Mouse (Mus musculus): ENCODE measurements at regions not wholly inside any gene's neighbourhood (a gene's known extent, or its start where the extent isn't known, plus 50 kb on each side); places are given as distances from the start of the nearest gene placed in this dataset.

DNA sequence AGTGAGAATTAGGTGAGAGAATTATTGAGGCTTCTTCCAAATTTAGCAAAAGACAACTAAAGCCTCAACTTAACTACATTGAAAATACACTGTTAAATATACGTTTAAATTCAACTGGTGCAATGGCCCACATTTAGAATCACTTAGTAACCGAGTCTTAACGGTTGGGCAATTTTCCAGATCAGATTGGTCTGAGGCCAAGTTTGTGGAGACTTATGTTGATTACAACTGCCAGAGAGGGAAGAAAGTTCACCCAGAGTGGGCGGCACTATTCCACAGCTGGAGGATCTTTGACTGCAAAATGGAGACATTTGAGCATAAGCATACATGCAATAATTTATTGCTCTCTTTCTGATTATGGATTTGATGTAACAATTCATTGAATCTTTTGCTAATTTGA lies 146.5 kb upstream of the Tprg start:
- TF ChIP-seq CTCF (IDR thresholded peaks at IDR 0.05; ENCODE audit: low read depth), result no peak
- TF ChIP-seq EP300 (IDR thresholded peaks at IDR 0.05; ENCODE audit: low read depth), result no peak
- Histone ChIP-seq H3K27ac (ENCODE audit: low read depth) (no peak overlapping the region), H3K9me3 (ENCODE audit: low read length) (no peaks in the 10 kb centered on the region), H3K27me3 (ENCODE audit: insufficient read depth, low read length) (no peaks in the 10 kb centered on the region), H3K4me3 (ENCODE audit: low read depth, low read length) (no peak overlapping the region), H3K36me3 (replicated peaks; ENCODE audit: insufficient read depth, low read length) (no peaks in the 10 kb centered on the region), H3K9ac (replicated peaks) (no peak overlapping the region), H3K4me2 (ENCODE audit: low read depth, low read length) (no peak overlapping the region), H3K4me1 (ENCODE audit: insufficient read depth) (no peaks in the 10 kb centered on the region)
- DNase-seq, result peak; percentile 27
- 40% methylated on average over 4 of the region's 4 CpGs for WGBS (ENCODE audit: insufficient replicate concordance)
- no peak for ATAC-seq

DNA sequence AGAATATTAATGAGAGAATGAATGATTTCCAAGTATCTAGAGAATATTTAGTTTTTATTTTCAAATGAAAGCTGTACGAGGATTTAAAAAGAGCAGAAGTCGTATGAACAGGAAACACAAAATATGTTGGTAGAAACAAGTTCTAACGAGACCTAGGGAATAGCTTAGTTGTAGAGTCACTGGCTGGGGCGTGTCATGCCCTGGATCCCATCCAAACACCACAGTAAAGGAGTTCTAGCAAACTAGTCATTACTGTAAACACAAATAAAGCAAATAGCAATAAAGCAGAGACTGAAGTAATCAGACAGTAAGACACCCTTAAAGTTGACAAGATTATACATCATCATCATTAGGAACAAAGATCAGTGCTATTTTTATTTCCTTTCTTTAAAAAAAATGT lies 139.1 kb upstream of the Tprg start:
- no peak overlapping the region for H3K4me3 ChIP-seq (ENCODE audit: low read depth, low read length)
- H3K9ac ChIP-seq (replicated peaks), result no peak overlapping the region
- TF ChIP-seq EP300 (IDR thresholded peaks at IDR 0.05; ENCODE audit: low read depth) (no peak), CTCF (IDR thresholded peaks at IDR 0.05; ENCODE audit: low read depth) (no peak)
- H3K36me3 ChIP-seq (replicated peaks; ENCODE audit: insufficient read depth, low read length), result no peaks in the 10 kb centered on the region
- no peak for DNase-seq
- no peaks in the 10 kb centered on the region for H3K4me1 ChIP-seq (ENCODE audit: insufficient read depth)
- no peaks in the 10 kb centered on the region for H3K9me3 ChIP-seq (ENCODE audit: low read length)
- no peak overlapping the region for H3K27ac ChIP-seq (ENCODE audit: low read depth)
- no peaks in the 10 kb centered on the region for H3K27me3 ChIP-seq (ENCODE audit: insufficient read depth, low read length)
- H3K4me2 ChIP-seq (ENCODE audit: low read depth, low read length), result no peak overlapping the region
- WGBS (ENCODE audit: insufficient replicate concordance), result 69% methylated on average over 4 of the region's 4 CpGs
- no peak for ATAC-seq

DNA sequence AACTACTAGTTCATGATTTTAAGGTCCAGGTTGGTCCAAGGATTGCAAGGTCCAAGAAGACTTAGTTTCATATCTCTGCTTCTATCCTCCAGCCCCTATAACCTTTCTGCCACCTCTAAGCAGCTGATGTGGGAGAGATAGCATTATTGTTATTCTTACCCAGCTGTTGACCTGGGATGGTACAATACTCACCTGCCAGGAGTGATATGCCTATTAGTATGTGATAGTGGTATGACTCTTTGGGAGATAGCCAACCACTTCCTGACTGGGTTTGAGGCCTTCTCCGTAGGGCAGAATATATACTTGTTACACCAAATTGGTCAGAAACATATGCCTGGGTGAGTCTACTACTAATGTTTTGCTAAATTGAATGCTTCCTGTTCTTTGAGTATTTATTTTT lies 137.4 kb upstream of the Tprg start:
- Histone ChIP-seq H3K27ac (ENCODE audit: low read depth) (no peak overlapping the region), H3K27me3 (ENCODE audit: insufficient read depth, low read length) (no peaks in the 10 kb centered on the region), H3K9ac (replicated peaks) (no peak overlapping the region), H3K4me1 (ENCODE audit: insufficient read depth) (no peaks in the 10 kb centered on the region), H3K36me3 (replicated peaks; ENCODE audit: insufficient read depth, low read length) (no peaks in the 10 kb centered on the region), H3K9me3 (ENCODE audit: low read length) (no peaks in the 10 kb centered on the region), H3K4me3 (ENCODE audit: low read depth, low read length) (no peak overlapping the region), H3K4me2 (ENCODE audit: low read depth, low read length) (no peak overlapping the region)
- DNase-seq, result no peak
- TF ChIP-seq CTCF (IDR thresholded peaks at IDR 0.05; ENCODE audit: low read depth), result no peak
- no peak for TF ChIP-seq EP300 (IDR thresholded peaks at IDR 0.05; ENCODE audit: low read depth)
- no peak for ATAC-seq
- WGBS (ENCODE audit: insufficient replicate concordance), result 54% methylated on average over 1 of the region's 1 CpGs

DNA sequence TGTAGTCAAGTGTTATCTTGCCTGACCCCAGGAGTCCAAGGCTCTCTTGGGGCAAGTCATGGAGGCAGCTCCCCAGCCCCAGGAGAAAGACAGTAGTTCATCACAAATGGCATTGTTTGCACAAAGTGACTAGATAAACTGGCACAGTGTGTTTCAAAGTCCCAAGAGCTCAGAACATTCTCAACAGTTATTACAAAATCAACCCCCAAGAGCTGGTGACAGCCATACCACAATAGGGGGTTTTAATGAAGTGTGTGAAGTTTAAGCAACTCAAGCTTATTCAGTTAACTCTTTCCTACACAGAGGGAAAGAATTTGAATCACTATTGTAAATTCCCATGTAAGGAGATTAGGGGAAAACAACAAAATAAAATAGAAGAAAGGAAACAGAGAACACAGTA lies 109.7 kb upstream of the Tprg start:
- H3K9ac ChIP-seq (replicated peaks), result no peak overlapping the region
- no peak overlapping the region for H3K4me3 ChIP-seq (ENCODE audit: low read depth, low read length)
- TF ChIP-seq EP300 (IDR thresholded peaks at IDR 0.05; ENCODE audit: low read depth) (no peak), CTCF (IDR thresholded peaks at IDR 0.05; ENCODE audit: low read depth) (no peak)
- H3K4me2 ChIP-seq (ENCODE audit: low read depth, low read length), result peak overlapping the region; percentile 13; the same call in 1 of the 2 replicates
- no peaks in the 10 kb centered on the region for H3K4me1 ChIP-seq (ENCODE audit: insufficient read depth)
- ATAC-seq, result no peak
- no peak for DNase-seq
- no peaks in the 10 kb centered on the region for H3K9me3 ChIP-seq (ENCODE audit: low read length)
- no peaks in the 10 kb centered on the region for H3K27me3 ChIP-seq (ENCODE audit: insufficient read depth, low read length)
- peak overlapping the region; percentile 61 for H3K27ac ChIP-seq (ENCODE audit: low read depth)
- no peaks in the 10 kb centered on the region for H3K36me3 ChIP-seq (replicated peaks; ENCODE audit: insufficient read depth, low read length)

DNA sequence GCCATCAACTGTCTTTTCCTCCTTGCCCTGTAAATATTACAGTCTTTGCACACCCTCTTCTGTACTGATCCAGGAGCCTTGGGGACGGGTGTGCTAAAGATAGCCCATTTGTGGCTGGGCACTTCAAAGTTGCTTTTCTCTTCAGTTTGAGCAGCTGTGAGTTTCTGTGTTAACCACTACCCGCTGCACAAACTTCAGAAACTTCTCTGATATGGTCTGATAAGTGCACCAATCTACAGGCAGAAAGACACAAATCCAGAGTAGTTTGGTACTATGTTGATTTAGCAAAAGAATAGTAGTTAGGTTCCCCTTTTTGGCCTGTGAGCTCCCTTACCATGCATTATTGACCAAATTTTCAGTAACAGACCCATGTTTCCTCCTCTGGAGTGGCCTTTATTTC lies 108.6 kb upstream of the Tprg start:
- ATAC-seq, result peak; percentile 70
- DNase-seq, result peak; percentile 25

DNA sequence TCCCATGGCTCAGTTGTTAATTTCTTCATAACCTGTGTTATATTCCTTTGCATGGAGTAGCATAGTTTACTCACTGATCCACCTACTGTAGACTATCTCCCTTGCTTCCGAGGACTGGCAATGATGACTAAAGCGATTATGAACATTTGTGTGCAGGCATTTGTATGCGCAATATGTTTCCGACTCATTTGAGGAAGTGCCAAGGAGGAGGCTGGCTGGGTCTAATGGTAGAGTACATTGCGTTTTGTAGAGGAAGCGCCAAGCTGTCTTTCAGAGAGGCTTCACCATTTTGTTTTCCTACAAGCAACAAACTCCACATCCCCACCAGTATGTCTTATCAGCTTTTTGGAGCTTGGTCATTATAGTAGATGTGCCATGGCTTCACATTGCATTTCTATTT lies 104.7 kb upstream of the Tprg start:
- Histone ChIP-seq H3K27me3 (ENCODE audit: insufficient read depth, low read length) (no peaks in the 10 kb centered on the region), H3K36me3 (replicated peaks; ENCODE audit: insufficient read depth, low read length) (no peaks in the 10 kb centered on the region), H3K27ac (ENCODE audit: low read depth) (no peak overlapping the region), H3K4me1 (ENCODE audit: insufficient read depth) (no peaks in the 10 kb centered on the region), H3K4me3 (ENCODE audit: low read depth, low read length) (no peak overlapping the region), H3K9ac (replicated peaks) (no peak overlapping the region), H3K9me3 (ENCODE audit: low read length) (no peaks in the 10 kb centered on the region), H3K4me2 (ENCODE audit: low read depth, low read length) (no peak overlapping the region)
- 78% methylated on average over 6 of the region's 6 CpGs for WGBS (ENCODE audit: insufficient replicate concordance)
- DNase-seq, result no peak
- ATAC-seq, result no peak
- TF ChIP-seq EP300 (IDR thresholded peaks at IDR 0.05; ENCODE audit: low read depth) (no peak), CTCF (IDR thresholded peaks at IDR 0.05; ENCODE audit: low read depth) (no peak)

More for the DNA sequence above, 108.6 kb upstream of the Tprg start:
- TF ChIP-seq EP300 (IDR thresholded peaks at IDR 0.05; ENCODE audit: low read depth) (peak; percentile 47; the same call in 1 of the 2 replicates), CTCF (IDR thresholded peaks at IDR 0.05; ENCODE audit: low read depth) (no peak)
- peak overlapping the region; percentile 58 for H3K27ac ChIP-seq (ENCODE audit: low read depth)
- H3K4me1 ChIP-seq (ENCODE audit: insufficient read depth), result no peaks in the 10 kb centered on the region
- H3K4me3 ChIP-seq (ENCODE audit: low read depth, low read length), result no peak overlapping the region
- no peak overlapping the region for H3K4me2 ChIP-seq (ENCODE audit: low read depth, low read length)
- no peaks in the 10 kb centered on the region for H3K36me3 ChIP-seq (replicated peaks; ENCODE audit: insufficient read depth, low read length)
- no peaks in the 10 kb centered on the region for H3K9me3 ChIP-seq (ENCODE audit: low read length)
- H3K27me3 ChIP-seq (ENCODE audit: insufficient read depth, low read length), result no peaks in the 10 kb centered on the region
- 31% methylated on average over 2 of the region's 2 CpGs for whole genome bisulfite sequencing (ENCODE audit: insufficient replicate concordance)
- no peak overlapping the region for H3K9ac ChIP-seq (replicated peaks)

DNA sequence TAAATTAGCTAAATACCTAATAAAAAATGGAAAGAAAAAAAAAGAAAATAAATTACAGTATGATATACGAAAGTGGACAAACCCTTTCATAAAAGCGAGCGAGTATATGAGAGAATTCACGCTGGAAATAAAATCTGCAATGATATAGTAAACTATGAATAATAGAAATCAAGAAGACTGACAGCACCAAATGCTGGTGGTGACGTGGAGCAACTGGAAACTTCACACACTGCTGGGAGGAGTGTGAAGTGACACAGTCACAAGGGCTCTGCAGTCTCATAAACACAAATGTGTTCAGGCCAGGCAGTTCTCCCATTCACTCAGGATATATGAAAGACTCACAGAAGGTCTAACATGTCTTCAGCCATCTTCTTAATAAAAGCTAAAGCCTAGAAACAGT lies 89.5 kb upstream of the Tprg start:
- Histone ChIP-seq H3K27ac (ENCODE audit: low read depth) (no peak overlapping the region), H3K4me2 (ENCODE audit: low read depth, low read length) (no peak overlapping the region), H3K9ac (replicated peaks) (no peak overlapping the region), H3K4me3 (ENCODE audit: low read depth, low read length) (no peak overlapping the region), H3K36me3 (replicated peaks; ENCODE audit: insufficient read depth, low read length) (no peaks in the 10 kb centered on the region), H3K9me3 (ENCODE audit: low read length) (no peaks in the 10 kb centered on the region), H3K27me3 (ENCODE audit: insufficient read depth, low read length) (no peaks in the 10 kb centered on the region), H3K4me1 (ENCODE audit: insufficient read depth) (peaks cover 13% of the 10 kb centered on the region)
- WGBS (ENCODE audit: insufficient replicate concordance), result 94% methylated on average over 5 of the region's 5 CpGs
- ATAC-seq (no peak), DNase-seq (no peak)
- TF ChIP-seq EP300 (IDR thresholded peaks at IDR 0.05; ENCODE audit: low read depth) (no peak), CTCF (IDR thresholded peaks at IDR 0.05; ENCODE audit: low read depth) (no peak)

Measured in liver, postnatal 0 days (tissue).